Mouse (Mus musculus): ENCODE data around the gene BC055324. TPM values are rescaled to one million over a fixed set of nuclear protein-coding genes. Genes with fewer than 3 reads are reported as not detected.
A peak's percentile ranks its signal among the peaks of the same experiment; 100 is the strongest.
"Not testable (repeated sequence)": the region's sequence is repeated elsewhere in the genome, so short reads cannot be mapped to it uniquely, and the experiment has no call there.

Gene BC055324
- 0.37 and 1.1 TPM in 2 replicates for total RNA-seq (2014; rRNA removed)
- 0.10 and 0.19 TPM in 2 replicates for polyA plus RNA-seq (2012; rRNA removed)

- Histone ChIP-seq H3K4me1 (ENCODE audit: control insufficient read depth, insufficient read depth, low read length) (0 out of 2 replicates have a peak, but pooled peaks cover 3% of the 10 kb centered on the region), H3K79me2 (ENCODE audit: control insufficient read depth, insufficient read depth, low read length) (no peaks in the 10 kb centered on the region), H3K27ac (replicated peaks; ENCODE audit: insufficient read depth, low read depth, low read length) (peak within 1 kb of the TSS; percentile 63), H3K36me3 (ENCODE audit: control insufficient read depth, insufficient read depth, low read length) (0 out of 2 replicates have a peak, but pooled peaks cover 2% of the 10 kb centered on the region), H3K9ac (ENCODE audit: low read depth, low read length) (peak within 1 kb of the TSS; percentile 79), H3K4me3 (ENCODE audit: insufficient read depth, low read depth, low read length) (peak within 1 kb of the TSS; percentile 86), H3K27me3 (ENCODE audit: control insufficient read depth, insufficient read depth, low read length) (no peaks in the 10 kb centered on the region)
- TF ChIP-seq POLR2A (IDR thresholded peaks at IDR 0.05; ENCODE audit: extremely low read depth, insufficient read depth, low read length) (no peak), CTCF (IDR thresholded peaks at IDR 0.05; ENCODE audit: low read depth, low read length) (no peak)
- 2% methylated on average over 43 of the region's 43 CpGs for WGBS
- peak; percentile 82 for DNase-seq (ENCODE audit: extremely low read depth, low read depth, low spot score)
Measured at GRCm38 (mm10) chr1:163994721-163995608, at the start of gene BC055324, which contains the start of gene Mettl18. Gene BC055324, minus strand, starts transcription at chr1:163994796. Gene Mettl18, plus strand, starts transcription at chr1:163994889.

GRCm38 (mm10) chr1:164043549-164043948, 49.0 kb upstream of the BC055324 start:
- Histone ChIP-seq H3K4me1 (ENCODE audit: control insufficient read depth, insufficient read depth, low read length) (no peaks in the 10 kb centered on the region; the same call in 1 of the 2 replicates), H3K27ac (replicated peaks; ENCODE audit: insufficient read depth, low read depth, low read length) (no peak overlapping the region), H3K4me3 (ENCODE audit: insufficient read depth, low read depth, low read length) (no peak overlapping the region), H3K36me3 (ENCODE audit: control insufficient read depth, insufficient read depth, low read length) (no peaks in the 10 kb centered on the region), H3K27me3 (ENCODE audit: control insufficient read depth, insufficient read depth, low read length) (no peaks in the 10 kb centered on the region), H3K9ac (ENCODE audit: low read depth, low read length) (no peak overlapping the region), H3K79me2 (ENCODE audit: control insufficient read depth, insufficient read depth, low read length) (no peaks in the 10 kb centered on the region)
- 66% methylated on average over 3 of the region's 3 CpGs for WGBS
- TF ChIP-seq CTCF (IDR thresholded peaks at IDR 0.05; ENCODE audit: low read depth, low read length) (no peak), POLR2A (IDR thresholded peaks at IDR 0.05; ENCODE audit: extremely low read depth, insufficient read depth, low read length) (no peak)
- DNase-seq (ENCODE audit: extremely low read depth, low read depth, low spot score), result peak; percentile 24

GRCm38 (mm10) chr1:164040385-164041135, 46.0 kb upstream of the BC055324 start:
- Histone ChIP-seq H3K4me1 (ENCODE audit: control insufficient read depth, insufficient read depth, low read length) (no peaks in the 10 kb centered on the region; the same call in 1 of the 2 replicates), H3K9ac (ENCODE audit: low read depth, low read length) (no peak overlapping the region), H3K36me3 (ENCODE audit: control insufficient read depth, insufficient read depth, low read length) (no peaks in the 10 kb centered on the region), H3K4me3 (ENCODE audit: insufficient read depth, low read depth, low read length) (no peak overlapping the region), H3K79me2 (ENCODE audit: control insufficient read depth, insufficient read depth, low read length) (no peaks in the 10 kb centered on the region), H3K27me3 (ENCODE audit: control insufficient read depth, insufficient read depth, low read length) (no peaks in the 10 kb centered on the region), H3K27ac (replicated peaks; ENCODE audit: insufficient read depth, low read depth, low read length) (no peak overlapping the region)
- TF ChIP-seq POLR2A (IDR thresholded peaks at IDR 0.05; ENCODE audit: extremely low read depth, insufficient read depth, low read length), result no peak
- no peak for TF ChIP-seq CTCF (IDR thresholded peaks at IDR 0.05; ENCODE audit: low read depth, low read length)
- no peak for DNase-seq (ENCODE audit: extremely low read depth, low read depth, low spot score)
- 82% methylated on average over 10 of the region's 10 CpGs for WGBS

- H3K4me1 ChIP-seq (ENCODE audit: control insufficient read depth, insufficient read depth, low read length), result no peaks in the 10 kb centered on the region
- H3K9ac ChIP-seq (ENCODE audit: low read depth, low read length), result no peak overlapping the region
- H3K27me3 ChIP-seq (ENCODE audit: control insufficient read depth, insufficient read depth, low read length), result no peaks in the 10 kb centered on the region
- H3K27ac ChIP-seq (replicated peaks; ENCODE audit: insufficient read depth, low read depth, low read length), result no peak overlapping the region
- no peak overlapping the region for H3K4me3 ChIP-seq (ENCODE audit: insufficient read depth, low read depth, low read length)
- DNase-seq (ENCODE audit: extremely low read depth, low read depth, low spot score), result no peak
- WGBS, result 52% methylated on average over 5 of the region's 5 CpGs
- no peaks in the 10 kb centered on the region for H3K79me2 ChIP-seq (ENCODE audit: control insufficient read depth, insufficient read depth, low read length)
- TF ChIP-seq POLR2A (IDR thresholded peaks at IDR 0.05; ENCODE audit: extremely low read depth, insufficient read depth, low read length), result no peak
- TF ChIP-seq CTCF (IDR thresholded peaks at IDR 0.05; ENCODE audit: low read depth, low read length), result no peak
- no peaks in the 10 kb centered on the region for H3K36me3 ChIP-seq (ENCODE audit: control insufficient read depth, insufficient read depth, low read length)
Measured at GRCm38 (mm10) chr1:164027416-164027815, 32.8 kb upstream of the BC055324 start.

GRCm38 (mm10) chr1:164025685-164026084, 31.1 kb upstream of the BC055324 start:
- WGBS, result 82% methylated on average over 4 of the region's 4 CpGs
- Histone ChIP-seq H3K79me2 (ENCODE audit: control insufficient read depth, insufficient read depth, low read length) (no peaks in the 10 kb centered on the region), H3K27me3 (ENCODE audit: control insufficient read depth, insufficient read depth, low read length) (no peaks in the 10 kb centered on the region), H3K9ac (ENCODE audit: low read depth, low read length) (no peak overlapping the region), H3K27ac (replicated peaks; ENCODE audit: insufficient read depth, low read depth, low read length) (no peak overlapping the region), H3K36me3 (ENCODE audit: control insufficient read depth, insufficient read depth, low read length) (no peaks in the 10 kb centered on the region), H3K4me3 (ENCODE audit: insufficient read depth, low read depth, low read length) (no peak overlapping the region), H3K4me1 (ENCODE audit: control insufficient read depth, insufficient read depth, low read length) (no peaks in the 10 kb centered on the region)
- DNase-seq (ENCODE audit: extremely low read depth, low read depth, low spot score), result no peak
- TF ChIP-seq CTCF (IDR thresholded peaks at IDR 0.05; ENCODE audit: low read depth, low read length), result no peak
- TF ChIP-seq POLR2A (IDR thresholded peaks at IDR 0.05; ENCODE audit: extremely low read depth, insufficient read depth, low read length), result no peak

- not testable (repeated sequence) for H3K36me3 ChIP-seq (ENCODE audit: control insufficient read depth, insufficient read depth, low read length); H3K4me1 ChIP-seq (ENCODE audit: control insufficient read depth, insufficient read depth, low read length); H3K4me3 ChIP-seq (ENCODE audit: insufficient read depth, low read depth, low read length); H3K79me2 ChIP-seq (ENCODE audit: control insufficient read depth, insufficient read depth, low read length); H3K9ac ChIP-seq (ENCODE audit: low read depth, low read length); H3K27me3 ChIP-seq (ENCODE audit: control insufficient read depth, insufficient read depth, low read length); H3K27ac ChIP-seq (replicated peaks; ENCODE audit: insufficient read depth, low read depth, low read length); DNase-seq (ENCODE audit: extremely low read depth, low read depth, low spot score)
- 74% methylated on average over 5 of the region's 5 CpGs for WGBS
Measured at GRCm38 (mm10) chr1:164022106-164022505, 27.5 kb upstream of the BC055324 start.

GRCm38 (mm10) chr1:164020746-164021145, 26.1 kb upstream of the BC055324 start:
- H3K4me1 ChIP-seq (ENCODE audit: control insufficient read depth, insufficient read depth, low read length); DNase-seq (ENCODE audit: extremely low read depth, low read depth, low spot score); H3K27me3 ChIP-seq (ENCODE audit: control insufficient read depth, insufficient read depth, low read length); H3K4me3 ChIP-seq (ENCODE audit: insufficient read depth, low read depth, low read length); H3K9ac ChIP-seq (ENCODE audit: low read depth, low read length); H3K27ac ChIP-seq (replicated peaks; ENCODE audit: insufficient read depth, low read depth, low read length); H3K79me2 ChIP-seq (ENCODE audit: control insufficient read depth, insufficient read depth, low read length); H3K36me3 ChIP-seq (ENCODE audit: control insufficient read depth, insufficient read depth, low read length): not testable (repeated sequence)
- WGBS, result 88% methylated on average over 3 of the region's 3 CpGs

Data from liver, adult 2 months (tissue).